Mouse (Mus musculus) embryonic facial prominence, embryonic 14.5 days (tissue): Measurements from ENCODE around the gene Cdc42. TPM values are rescaled to one million over a fixed set of nuclear protein-coding genes. Genes with fewer than 3 reads are reported as not detected.

ENCODE experiments used
- ATAC-seq: fragments of 200-750 bp; cut with Nextera tagmentation; 2 replicates; pipeline ENCODE4 v1.8.0; 2017; ENCODE audit warnings: low read depth, moderate number of reproducible peaks, moderate TSS enrichment
- DNase-seq: peaks from one replicate; pipeline ENCODE4 v3.0.0-alpha.2; 2015; ENCODE audit warnings: low spot score
- H3K27ac ChIP-seq: fragments of 300-500 bp; sonication (generic); replicated peaks from 2 replicates; pipeline ENCODE4 v1.5.1; 2014; ENCODE audit warnings: low read depth, mild to moderate bottlenecking, low read length, moderate library complexity
- H3K27me3 ChIP-seq: fragments of 300-500 bp; sonication (generic); replicated peaks from 2 replicates; pipeline ENCODE4 v1.6.1; 2014; ENCODE audit warnings: low read length; ENCODE audit not compliant: control insufficient read depth, insufficient read depth
- H3K36me3 ChIP-seq: fragments of 300-500 bp; sonication (generic); 2 replicates; pipeline ENCODE4 v1.6.1; 2014; ENCODE audit warnings: low read length, mixed read lengths; ENCODE audit not compliant: control insufficient read depth, insufficient read depth
- H3K4me1 ChIP-seq: fragments of 300-500 bp; sonication (generic); 2 replicates; pipeline ENCODE4 v1.6.1; 2014; ENCODE audit warnings: antibody characterized with exemption, low read length; ENCODE audit not compliant: control insufficient read depth, insufficient read depth
- H3K4me2 ChIP-seq: fragments of 300-500 bp; sonication (generic); 2 replicates; pipeline ENCODE4 v1.6.1; 2014; ENCODE audit warnings: low read depth, mild to moderate bottlenecking, low read length, moderate library complexity, mixed read lengths
- H3K4me3 ChIP-seq: fragments of 300-500 bp; sonication (generic); 2 replicates; pipeline ENCODE4 v1.5.1; 2014; ENCODE audit warnings: low read depth, mild to moderate bottlenecking, low read length
- H3K9ac ChIP-seq: fragments of 300-500 bp; sonication (generic); 2 replicates; pipeline ENCODE4 v1.6.1; 2014; ENCODE audit warnings: low read depth, mild to moderate bottlenecking, low read length, moderate library complexity, mixed read lengths
- H3K9me3 ChIP-seq: fragments of 300-500 bp; sonication (generic); 2 replicates; pipeline ENCODE4 v1.6.1; 2016; ENCODE audit warnings: low read length; ENCODE audit not compliant: control insufficient read depth
- WGBS: fragments of 180-500 bp; shearing (Covaris S2); extraction: QIAGEN DNeasy Blood & Tissue Kit; methylation state at CpG from one replicate; pipeline ENCODE4 v1.1.7; 2014; 5-methylcytosine and 5-hydroxymethylcytosine counted together
- polyA plus RNA-seq: library from polyadenylated mRNA; unstranded; fragments of >200 nt; fragmentation: Nextera tagmentation; extraction: Ambion mirVana; gene quantifications from 2 replicates; pipeline ENCODE4 v1.2.1, GENCODE M21; 2014

Gene Cdc42
- polyA plus RNA-seq, 1 experiment from 2014 or later: 714 TPM

DNA sequence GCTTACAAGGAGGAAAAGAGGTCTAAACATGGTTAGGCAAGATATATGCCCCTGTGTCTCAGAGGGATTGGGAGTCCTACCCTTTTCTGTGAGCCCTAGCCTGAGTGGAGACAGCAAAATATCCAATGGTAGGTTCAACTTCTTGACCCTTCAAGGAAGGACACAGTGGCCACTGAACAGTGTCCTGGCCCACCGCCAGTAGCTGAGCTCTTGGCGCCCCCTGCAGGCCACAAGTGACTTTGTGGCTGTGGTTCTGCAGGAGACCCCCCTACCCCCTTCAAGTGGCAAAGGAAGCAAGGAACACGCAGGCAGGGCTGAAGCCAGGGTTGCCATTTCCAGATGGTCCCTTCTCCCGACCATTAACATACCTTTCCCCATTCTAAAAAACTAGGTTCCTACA lies 69.7 kb downstream of the Cdc42 start:
- peaks cover 15% of the 10 kb centered on the region for H3K27me3 ChIP-seq
- no peak overlapping the region for H3K4me3 ChIP-seq
- no peaks in the 10 kb centered on the region; the same call in 1 of the 2 replicates for H3K4me1 ChIP-seq
- DNase-seq: no peak
- no peaks in the 10 kb centered on the region for H3K9me3 ChIP-seq
- no peak overlapping the region for H3K9ac ChIP-seq
- H3K36me3 ChIP-seq: no peaks in the 10 kb centered on the region
- WGBS: 4% methylated on average over 4 of the region's 4 CpGs
- no peak overlapping the region for H3K4me2 ChIP-seq
- ATAC-seq: no peak; the same call in 1 of the 2 replicates
- H3K27ac ChIP-seq: no peak overlapping the region

DNA sequence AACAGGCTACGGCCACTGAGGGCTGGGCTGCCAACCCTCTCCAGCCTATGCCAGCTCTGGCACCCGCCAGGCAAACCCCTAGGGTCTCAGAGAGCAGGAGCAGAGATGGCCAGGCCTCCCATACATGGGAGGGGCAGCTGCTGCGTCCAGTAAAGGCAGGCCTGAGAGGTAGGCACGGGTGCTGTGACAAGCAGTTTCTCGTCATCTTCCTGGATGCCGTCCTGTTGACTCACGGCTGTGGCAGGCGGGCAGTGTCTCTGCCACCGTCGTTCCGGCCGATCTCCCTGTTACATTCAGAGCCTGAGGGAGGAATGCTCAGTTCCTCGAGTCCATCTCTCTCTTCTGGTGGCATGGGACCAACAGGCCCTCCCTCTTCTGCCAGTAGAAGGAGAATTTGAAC lies 70.3 kb downstream of the Cdc42 start:
- WGBS: 64% methylated on average over 12 of the region's 13 CpGs
- no peak for ATAC-seq

DNA sequence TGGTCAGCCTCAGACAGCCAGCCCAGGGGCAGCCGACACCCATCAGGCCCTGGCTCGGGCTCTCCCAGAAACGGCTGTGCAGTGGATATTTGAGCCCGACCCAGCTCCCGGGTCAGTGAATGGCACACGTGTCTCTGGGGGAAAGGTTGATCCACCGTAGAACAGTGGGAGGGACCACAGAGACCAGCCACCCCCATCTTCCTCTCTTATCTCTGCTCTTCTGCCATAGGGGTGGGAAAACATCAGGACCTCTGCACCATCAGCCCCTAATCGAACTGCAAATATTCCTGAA lies 70.9 kb downstream of the Cdc42 start:
- WGBS: 46% methylated on average over 8 of the region's 8 CpGs
- Histone ChIP-seq H3K4me3 (no peak overlapping the region), H3K9me3 (no peaks in the 10 kb centered on the region), H3K9ac (no peak overlapping the region), H3K4me1 (no peaks in the 10 kb centered on the region; the same call in 1 of the 2 replicates), H3K27ac (no peak overlapping the region), H3K36me3 (no peaks in the 10 kb centered on the region), H3K4me2 (no peak overlapping the region), H3K27me3 (peaks cover 15% of the 10 kb centered on the region)
- ATAC-seq: no peak
- no peak for DNase-seq

More for the DNA sequence above, 70.3 kb downstream of the Cdc42 start:
- no peak overlapping the region for H3K27ac ChIP-seq
- no peak for DNase-seq
- no peak overlapping the region for H3K4me2 ChIP-seq
- H3K36me3 ChIP-seq: no peaks in the 10 kb centered on the region
- peaks cover 15% of the 10 kb centered on the region for H3K27me3 ChIP-seq
- H3K9ac ChIP-seq: no peak overlapping the region
- no peak overlapping the region for H3K4me3 ChIP-seq
- H3K9me3 ChIP-seq: no peaks in the 10 kb centered on the region
- H3K4me1 ChIP-seq: no peaks in the 10 kb centered on the region; the same call in 1 of the 2 replicates

DNA sequence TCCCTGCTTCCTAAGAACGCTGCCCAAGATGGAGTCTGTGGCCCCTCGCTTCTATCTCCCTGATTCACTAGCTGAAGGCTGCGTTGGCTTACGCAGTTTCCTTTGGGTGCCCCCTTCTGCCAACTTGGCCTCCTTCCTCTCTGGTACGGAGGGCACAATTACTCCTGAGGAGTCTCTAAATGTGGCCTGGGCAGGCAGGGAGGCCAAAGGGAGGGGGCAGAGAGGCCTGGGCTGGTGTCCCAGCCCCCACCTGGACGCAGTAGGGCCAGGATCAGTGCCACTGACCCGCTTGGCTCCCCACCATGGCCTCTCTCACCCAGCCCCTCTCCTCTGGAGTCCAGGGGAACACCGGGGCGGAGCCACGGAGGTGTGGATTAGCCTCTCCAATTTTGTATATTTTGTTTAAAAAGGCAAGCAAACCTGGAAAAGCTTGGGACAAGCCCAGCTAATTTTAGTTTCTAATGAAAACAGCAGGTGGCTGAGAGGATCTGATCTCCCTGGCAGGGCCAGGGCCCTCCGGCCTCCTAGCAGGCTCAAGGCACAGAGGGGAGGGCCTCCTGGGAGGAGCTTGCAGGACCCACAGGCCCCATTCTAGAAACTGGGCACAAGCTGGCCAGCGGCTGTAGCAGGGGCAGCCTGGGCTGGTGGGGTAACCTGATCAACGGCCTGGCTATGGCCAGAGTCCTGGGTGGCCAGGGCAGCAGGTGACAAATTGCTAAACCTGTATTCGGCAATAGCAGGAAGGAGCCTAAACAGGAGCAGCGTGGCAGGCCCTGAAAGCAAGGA lies 71.5 kb downstream of the Cdc42 start:
- 66% methylated on average over 14 of the region's 15 CpGs for WGBS
- H3K9ac ChIP-seq: no peak overlapping the region
- ATAC-seq: no peak

DNA sequence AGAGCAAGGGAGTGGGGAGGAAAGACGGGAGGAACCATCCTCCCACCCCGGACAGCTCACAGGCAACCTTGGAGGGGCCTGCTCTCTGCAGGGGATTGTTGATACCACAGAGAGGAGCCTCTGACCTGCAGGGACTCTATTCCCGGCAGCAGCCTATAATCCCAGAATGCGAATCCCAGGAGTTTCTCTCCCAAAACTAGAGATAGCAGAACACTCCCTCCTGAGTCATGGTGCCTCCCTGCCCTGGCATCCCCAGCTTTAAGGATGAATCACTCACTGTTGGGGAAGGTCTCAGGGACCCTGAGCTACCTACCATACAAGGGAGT lies 74.2 kb downstream of the Cdc42 start:
- no peak overlapping the region for H3K4me2 ChIP-seq
- H3K4me1 ChIP-seq: no peaks in the 10 kb centered on the region; the same call in 1 of the 2 replicates

More for the DNA sequence above, 71.5 kb downstream of the Cdc42 start:
- Histone ChIP-seq H3K4me2 (no peak overlapping the region), H3K27ac (no peak overlapping the region), H3K4me1 (no peaks in the 10 kb centered on the region; the same call in 1 of the 2 replicates), H3K36me3 (no peaks in the 10 kb centered on the region), H3K4me3 (no peak overlapping the region), H3K27me3 (peaks cover 15% of the 10 kb centered on the region), H3K9me3 (no peaks in the 10 kb centered on the region)
- no peak for DNase-seq

DNA sequence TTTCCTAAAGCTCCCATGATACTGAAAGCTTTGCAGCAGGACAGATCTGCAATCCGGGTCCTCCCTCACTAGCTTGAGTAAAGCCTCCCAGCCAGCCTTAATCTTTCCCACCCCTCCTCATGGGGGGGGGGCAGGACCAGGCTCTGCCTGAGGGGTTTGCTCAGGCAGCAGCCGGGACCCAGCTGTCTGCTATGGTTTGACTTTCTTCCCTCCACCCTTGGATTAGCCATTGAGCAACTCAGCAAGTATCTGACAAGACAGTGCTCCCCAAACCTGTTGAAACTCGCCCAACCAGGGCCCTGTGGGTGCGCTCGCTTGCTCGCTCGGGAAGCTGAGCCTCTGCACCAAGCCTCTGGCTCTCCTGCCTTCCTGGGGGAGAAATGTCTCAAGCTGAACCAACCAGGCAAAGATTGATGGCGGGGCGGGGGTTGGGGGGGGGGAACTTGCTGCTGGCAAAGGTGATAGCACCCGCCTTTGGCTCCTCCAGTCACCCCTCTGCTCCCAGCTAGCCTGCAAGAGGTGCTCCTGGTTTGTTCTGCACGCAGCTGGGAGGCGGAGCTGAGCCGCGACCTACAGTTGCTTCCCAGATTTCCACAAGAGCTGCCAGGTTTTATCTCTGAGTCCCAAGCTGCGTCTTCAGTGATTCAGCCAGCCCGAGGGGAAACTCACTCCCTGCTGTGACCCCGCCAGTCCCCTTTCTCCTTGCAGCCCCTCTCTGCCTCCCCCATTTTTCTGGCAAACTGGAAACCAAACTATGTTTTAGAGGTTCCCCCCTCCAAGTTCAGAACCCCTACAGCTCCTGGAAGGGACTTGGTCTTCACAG lies 74.7 kb downstream of the Cdc42 start:
- DNase-seq (peak; percentile 92), ATAC-seq (peak; percentile 69)
- no peaks in the 10 kb centered on the region for H3K9me3 ChIP-seq
- no peaks in the 10 kb centered on the region for H3K36me3 ChIP-seq
- H3K27ac ChIP-seq: peak overlapping the region; percentile 17; the same call in 1 of the 2 replicates
- peaks cover 44% of the 10 kb centered on the region for H3K27me3 ChIP-seq
- H3K9ac ChIP-seq: no peak overlapping the region
- WGBS: 8% methylated on average over 15 of the region's 17 CpGs
- H3K4me3 ChIP-seq: no peak overlapping the region
- H3K4me2 ChIP-seq: peak overlapping the region; percentile 20; the same call in 1 of the 2 replicates
- peaks cover 3% of the 10 kb centered on the region; the same call in 1 of the 2 replicates for H3K4me1 ChIP-seq

More for the DNA sequence above, 74.2 kb downstream of the Cdc42 start:
- DNase-seq (no peak), ATAC-seq (no peak)
- Histone ChIP-seq H3K4me3 (no peak overlapping the region), H3K27ac (peak overlapping the region; percentile 17; the same call in 1 of the 2 replicates), H3K9me3 (no peaks in the 10 kb centered on the region), H3K9ac (no peak overlapping the region), H3K27me3 (peaks cover 38% of the 10 kb centered on the region), H3K36me3 (no peaks in the 10 kb centered on the region)
- 11% methylated on average over 4 of the region's 4 CpGs for WGBS

DNA sequence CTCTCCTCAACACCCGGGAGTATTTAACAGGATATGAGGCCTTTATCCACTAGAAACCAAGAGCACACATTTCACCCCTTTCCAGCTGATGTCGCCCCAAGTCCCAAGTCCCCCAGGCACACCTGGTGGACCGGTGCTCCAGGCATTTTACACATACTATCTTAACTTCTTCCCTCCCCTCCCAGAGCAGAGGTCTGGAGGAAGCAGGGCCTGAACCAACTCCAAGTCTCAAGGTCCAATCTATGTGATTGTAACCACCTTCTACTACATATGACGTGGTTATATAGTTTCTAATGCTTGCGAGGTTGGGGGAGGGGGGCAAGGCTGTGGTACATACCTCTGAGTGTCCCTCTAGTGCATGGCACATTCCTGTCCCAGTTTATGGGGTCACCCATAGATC lies 75.4 kb downstream of the Cdc42 start:
- ATAC-seq (no peak), DNase-seq (no peak)
- Histone ChIP-seq H3K4me1 (peaks cover 3% of the 10 kb centered on the region; the same call in 1 of the 2 replicates), H3K27ac (no peak overlapping the region), H3K4me3 (no peak overlapping the region), H3K9me3 (no peaks in the 10 kb centered on the region), H3K36me3 (no peaks in the 10 kb centered on the region), H3K4me2 (no peak overlapping the region), H3K27me3 (peaks cover 48% of the 10 kb centered on the region), H3K9ac (no peak overlapping the region)
- 75% methylated on average over 5 of the region's 5 CpGs for WGBS

DNA sequence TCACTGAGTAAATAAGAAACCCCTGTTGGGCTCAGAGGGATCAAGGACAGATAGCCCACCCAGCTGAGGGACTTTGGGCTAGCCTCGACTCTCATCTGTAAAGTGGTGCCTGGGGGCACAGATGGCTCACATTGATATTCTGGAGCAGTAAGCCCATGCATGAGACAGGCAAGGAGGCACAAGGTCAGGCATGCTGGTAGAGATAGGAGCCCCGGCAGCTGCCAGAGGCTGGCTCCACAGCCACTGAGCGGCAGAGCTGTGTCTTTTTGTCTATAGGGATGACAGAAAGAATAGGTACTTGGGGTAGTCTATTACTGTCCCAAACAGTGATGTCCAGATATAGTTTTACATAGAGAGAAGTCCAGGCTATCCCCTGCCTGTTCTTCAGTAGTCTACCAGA lies 76.2 kb downstream of the Cdc42 start:
- H3K4me1 ChIP-seq: peaks cover 6% of the 10 kb centered on the region
- peaks cover 57% of the 10 kb centered on the region for H3K27me3 ChIP-seq
- DNase-seq (no peak), ATAC-seq (no peak)
- H3K9ac ChIP-seq: no peak overlapping the region
- no peaks in the 10 kb centered on the region for H3K36me3 ChIP-seq
- H3K4me3 ChIP-seq: no peak overlapping the region
- no peak overlapping the region for H3K27ac ChIP-seq
- H3K9me3 ChIP-seq: no peaks in the 10 kb centered on the region
- no peak overlapping the region for H3K4me2 ChIP-seq
- WGBS: 63% methylated on average over 3 of the region's 3 CpGs
